Mouse (Mus musculus): ENCODE data around the gene Pipox. TPM values are rescaled to one million over a fixed set of nuclear protein-coding genes. Genes with fewer than 3 reads are reported as not detected.

Pipox gene
- polyA plus RNA-seq, 1 experiment, result 10.0 TPM

DNA sequence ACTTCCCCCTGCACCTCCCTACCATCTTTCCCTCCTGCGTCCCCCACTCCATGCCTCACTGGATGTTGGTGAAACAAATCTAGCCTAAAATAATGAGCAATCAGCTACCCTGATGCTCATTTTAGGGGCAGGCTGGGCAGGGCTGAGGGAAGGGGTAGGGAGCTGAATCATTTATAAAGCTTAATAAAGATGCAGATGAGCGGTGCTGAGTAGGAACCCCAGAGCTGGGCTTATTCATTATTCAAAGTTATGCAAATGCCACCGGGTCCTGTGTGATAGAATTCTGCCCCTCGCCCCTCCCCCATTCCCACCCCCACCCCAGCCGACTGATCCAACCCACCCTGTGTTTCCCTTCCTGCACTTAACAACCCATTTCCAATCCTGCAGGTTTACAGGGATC, 18.6 kb downstream of the Pipox start:
- DNase-seq (ENCODE audit: low read depth), result peak; percentile 89
- no peak for TF ChIP-seq CTCF (IDR thresholded peaks at IDR 0.05; ENCODE audit: borderline replicate concordance, extremely low read depth, insufficient read depth, insufficient read length)
- no peak for TF ChIP-seq POLR2A (IDR thresholded peaks at IDR 0.05; ENCODE audit: borderline replicate concordance, extremely low read depth, insufficient read depth, insufficient read length, poor library complexity, severe bottlenecking)

- no peak for DNase-seq (ENCODE audit: low read depth)
- TF ChIP-seq POLR2A (IDR thresholded peaks at IDR 0.05; ENCODE audit: borderline replicate concordance, extremely low read depth, insufficient read depth, insufficient read length, poor library complexity, severe bottlenecking) (no peak), CTCF (IDR thresholded peaks at IDR 0.05; ENCODE audit: borderline replicate concordance, extremely low read depth, insufficient read depth, insufficient read length) (no peak)
These were observed 19.1 kb downstream of the Pipox start for GRCm38 (mm10) chr11:77874685-77875231.

- no peak for TF ChIP-seq CTCF (IDR thresholded peaks at IDR 0.05; ENCODE audit: borderline replicate concordance, extremely low read depth, insufficient read depth, insufficient read length)
- no peak for TF ChIP-seq POLR2A (IDR thresholded peaks at IDR 0.05; ENCODE audit: borderline replicate concordance, extremely low read depth, insufficient read depth, insufficient read length, poor library complexity, severe bottlenecking)
- DNase-seq (ENCODE audit: low read depth), result no peak
These were observed 20.8 kb downstream of the Pipox start for GRCm38 (mm10) chr11:77873116-77873515.

- no peak for DNase-seq (ENCODE audit: low read depth)
- TF ChIP-seq POLR2A (IDR thresholded peaks at IDR 0.05; ENCODE audit: borderline replicate concordance, extremely low read depth, insufficient read depth, insufficient read length, poor library complexity, severe bottlenecking) (no peak), CTCF (IDR thresholded peaks at IDR 0.05; ENCODE audit: borderline replicate concordance, extremely low read depth, insufficient read depth, insufficient read length) (no peak)
These were observed 21.2 kb downstream of the Pipox start for GRCm38 (mm10) chr11:77872685-77873084.

GRCm38 (mm10) chr11:77872236-77872635, 21.7 kb downstream of the Pipox start:
- TF ChIP-seq CTCF (IDR thresholded peaks at IDR 0.05; ENCODE audit: borderline replicate concordance, extremely low read depth, insufficient read depth, insufficient read length) (peak; percentile 19; the same call in 1 of the 2 replicates), POLR2A (IDR thresholded peaks at IDR 0.05; ENCODE audit: borderline replicate concordance, extremely low read depth, insufficient read depth, insufficient read length, poor library complexity, severe bottlenecking) (no peak)
- DNase-seq (ENCODE audit: low read depth), result peak; percentile 93

DNA sequence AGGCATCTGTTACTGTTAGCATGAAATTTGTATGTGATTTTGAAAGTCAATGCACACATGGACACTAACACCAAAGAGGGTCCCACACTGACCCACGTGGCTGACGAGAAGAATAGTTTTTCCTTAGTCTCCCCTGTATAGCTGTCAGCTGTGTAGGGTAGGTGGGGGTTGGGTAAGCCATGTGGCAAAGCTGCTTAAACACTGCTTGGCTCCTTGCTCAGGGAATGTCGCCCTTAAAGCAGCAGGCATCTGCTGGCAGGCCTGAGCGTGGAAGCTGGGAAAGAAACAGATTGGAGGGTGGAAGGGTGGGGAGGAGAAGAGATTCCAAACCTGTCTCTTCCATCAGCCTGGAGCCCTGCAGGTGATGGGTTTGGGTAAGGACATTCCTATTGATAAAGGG, 22.5 kb downstream of the Pipox start:
- TF ChIP-seq CTCF (IDR thresholded peaks at IDR 0.05; ENCODE audit: borderline replicate concordance, extremely low read depth, insufficient read depth, insufficient read length) (no peak), POLR2A (IDR thresholded peaks at IDR 0.05; ENCODE audit: borderline replicate concordance, extremely low read depth, insufficient read depth, insufficient read length, poor library complexity, severe bottlenecking) (no peak)
- DNase-seq (ENCODE audit: low read depth), result peak; percentile 94

- peak; percentile 95 for DNase-seq (ENCODE audit: low read depth)
- TF ChIP-seq POLR2A (IDR thresholded peaks at IDR 0.05; ENCODE audit: borderline replicate concordance, extremely low read depth, insufficient read depth, insufficient read length, poor library complexity, severe bottlenecking), result no peak
- no peak for TF ChIP-seq CTCF (IDR thresholded peaks at IDR 0.05; ENCODE audit: borderline replicate concordance, extremely low read depth, insufficient read depth, insufficient read length)
These were observed 26.3 kb downstream of the Pipox start for GRCm38 (mm10) chr11:77867419-77868083.

GRCm38 (mm10) chr11:77864771-77865170, 29.1 kb downstream of the Pipox start:
- TF ChIP-seq POLR2A (IDR thresholded peaks at IDR 0.05; ENCODE audit: borderline replicate concordance, extremely low read depth, insufficient read depth, insufficient read length, poor library complexity, severe bottlenecking) (no peak), CTCF (IDR thresholded peaks at IDR 0.05; ENCODE audit: borderline replicate concordance, extremely low read depth, insufficient read depth, insufficient read length) (no peak)
- no peak for DNase-seq (ENCODE audit: low read depth)

- no peak for DNase-seq (ENCODE audit: low read depth)
- no peak for TF ChIP-seq CTCF (IDR thresholded peaks at IDR 0.05; ENCODE audit: borderline replicate concordance, extremely low read depth, insufficient read depth, insufficient read length)
- no peak for TF ChIP-seq POLR2A (IDR thresholded peaks at IDR 0.05; ENCODE audit: borderline replicate concordance, extremely low read depth, insufficient read depth, insufficient read length, poor library complexity, severe bottlenecking)
These were observed 31.0 kb downstream of the Pipox start for GRCm38 (mm10) chr11:77862887-77863286.

GRCm38 (mm10) chr11:77860947-77861346, 32.9 kb downstream of the Pipox start:
- TF ChIP-seq POLR2A (IDR thresholded peaks at IDR 0.05; ENCODE audit: borderline replicate concordance, extremely low read depth, insufficient read depth, insufficient read length, poor library complexity, severe bottlenecking) (no peak), CTCF (IDR thresholded peaks at IDR 0.05; ENCODE audit: borderline replicate concordance, extremely low read depth, insufficient read depth, insufficient read length) (no peak)

GRCm38 (mm10) chr11:77858589-77858988, 35.3 kb downstream of the Pipox start:
- peak; percentile 71 for DNase-seq (ENCODE audit: low read depth)
- no peak for TF ChIP-seq CTCF (IDR thresholded peaks at IDR 0.05; ENCODE audit: borderline replicate concordance, extremely low read depth, insufficient read depth, insufficient read length)
- TF ChIP-seq POLR2A (IDR thresholded peaks at IDR 0.05; ENCODE audit: borderline replicate concordance, extremely low read depth, insufficient read depth, insufficient read length, poor library complexity, severe bottlenecking), result no peak

More at GRCm38 (mm10) chr11:77860947-77861346, 32.9 kb downstream of the Pipox start:
- no peak for DNase-seq (ENCODE audit: low read depth)

DNA sequence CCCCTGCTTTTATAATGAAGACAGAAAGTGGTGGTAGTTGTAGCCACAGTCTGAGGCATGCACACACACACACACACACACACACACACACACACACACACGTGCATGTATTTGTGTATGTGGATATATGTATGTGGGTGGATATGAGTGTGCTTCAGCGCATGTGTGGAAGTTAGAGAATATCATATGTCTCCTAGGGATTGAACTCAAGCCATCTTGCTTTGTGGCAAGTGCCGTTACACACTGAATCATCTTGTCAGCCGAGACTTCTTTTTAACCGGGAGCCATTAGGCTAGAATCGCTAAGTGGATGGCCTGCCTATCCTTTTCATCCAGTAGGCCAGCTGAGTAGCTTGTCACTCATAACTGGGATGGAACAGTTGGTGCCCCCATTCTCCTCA, 36.8 kb downstream of the Pipox start:
- no peak for DNase-seq (ENCODE audit: low read depth)
- TF ChIP-seq CTCF (IDR thresholded peaks at IDR 0.05; ENCODE audit: borderline replicate concordance, extremely low read depth, insufficient read depth, insufficient read length) (no peak), POLR2A (IDR thresholded peaks at IDR 0.05; ENCODE audit: borderline replicate concordance, extremely low read depth, insufficient read depth, insufficient read length, poor library complexity, severe bottlenecking) (no peak)

Data from brain, embryonic 14.5 days (tissue).